Mouse (Mus musculus): ENCODE results near the gene Lrp5.

Gene Lrp5

GRCm38 (mm10) chr19:3653508-3653907, 32.9 kb downstream of the Lrp5 start:
- no peak for DNase-seq

- DNase-seq = no peak
These were observed 34.4 kb downstream of the Lrp5 start for GRCm38 (mm10) chr19:3651989-3652388.

- no peak for DNase-seq
These were observed 35.1 kb downstream of the Lrp5 start for GRCm38 (mm10) chr19:3651220-3651619.

- DNase-seq = no peak
These were observed 35.9 kb downstream of the Lrp5 start for GRCm38 (mm10) chr19:3650448-3650847.

- no peak for DNase-seq
These were observed 37.4 kb downstream of the Lrp5 start for GRCm38 (mm10) chr19:3648830-3649450.

- no peak for DNase-seq
These were observed 38.4 kb downstream of the Lrp5 start for GRCm38 (mm10) chr19:3647999-3648398.

GRCm38 (mm10) chr19:3645813-3646212, 40.6 kb downstream of the Lrp5 start:
- DNase-seq = no peak

- DNase-seq = no peak
These were observed 41.0 kb downstream of the Lrp5 start for GRCm38 (mm10) chr19:3645318-3645717.

- no peak for DNase-seq
These were observed 46.8 kb downstream of the Lrp5 start for GRCm38 (mm10) chr19:3639561-3639960.

- peak; percentile 49 for DNase-seq
These were observed 47.7 kb downstream of the Lrp5 start for GRCm38 (mm10) chr19:3638698-3639097.

- no peak for DNase-seq
These were observed 54.3 kb downstream of the Lrp5 start for GRCm38 (mm10) chr19:3632018-3632417.

- no peak for DNase-seq
These were observed 54.9 kb downstream of the Lrp5 start for GRCm38 (mm10) chr19:3631431-3631830.

GRCm38 (mm10) chr19:3630486-3630885, 55.9 kb downstream of the Lrp5 start:
- no peak for DNase-seq

GRCm38 (mm10) chr19:3630027-3630426, 56.3 kb downstream of the Lrp5 start:
- no peak for DNase-seq

- no peak for DNase-seq
These were observed 58.1 kb downstream of the Lrp5 start for GRCm38 (mm10) chr19:3628223-3628622.

- DNase-seq = no peak
These were observed 61.3 kb downstream of the Lrp5 start for GRCm38 (mm10) chr19:3625111-3625510.

- DNase-seq = peak; percentile 40
These were observed 62.5 kb downstream of the Lrp5 start for GRCm38 (mm10) chr19:3623824-3624223.

GRCm38 (mm10) chr19:3623294-3623693, 63.1 kb downstream of the Lrp5 start:
- no peak for DNase-seq

- DNase-seq = no peak
These were observed 65.5 kb downstream of the Lrp5 start for GRCm38 (mm10) chr19:3620871-3621270.

- DNase-seq = no peak
These were observed 67.0 kb downstream of the Lrp5 start for GRCm38 (mm10) chr19:3619359-3619758.

- no peak for DNase-seq
These were observed 72.4 kb downstream of the Lrp5 start for GRCm38 (mm10) chr19:3613991-3614390.

- DNase-seq = no peak
These were observed 73.7 kb downstream of the Lrp5 start for GRCm38 (mm10) chr19:3612534-3613273.

GRCm38 (mm10) chr19:3611730-3612129, 74.6 kb downstream of the Lrp5 start:
- no peak for DNase-seq

- DNase-seq = no peak
These were observed 75.5 kb downstream of the Lrp5 start for GRCm38 (mm10) chr19:3610886-3611285.

- DNase-seq = no peak
These were observed 76.5 kb downstream of the Lrp5 start for GRCm38 (mm10) chr19:3609826-3610225.
